Mouse (Mus musculus) layer of hippocampus, adult 9-11 months (tissue): ENCODE measurements around the gene Ntf3.

Source experiments
- DNase-seq: peaks from one replicate; pipeline ENCODE4 v3.0.0; 2022

Ntf3 gene

GRCm38 (mm10) chr6:126102007-126102406, 64.7 kb downstream of the Ntf3 start:
- no peak for DNase-seq

- no peak for DNase-seq
Measured at GRCm38 (mm10) chr6:126100579-126100978, 66.1 kb downstream of the Ntf3 start.

DNA sequence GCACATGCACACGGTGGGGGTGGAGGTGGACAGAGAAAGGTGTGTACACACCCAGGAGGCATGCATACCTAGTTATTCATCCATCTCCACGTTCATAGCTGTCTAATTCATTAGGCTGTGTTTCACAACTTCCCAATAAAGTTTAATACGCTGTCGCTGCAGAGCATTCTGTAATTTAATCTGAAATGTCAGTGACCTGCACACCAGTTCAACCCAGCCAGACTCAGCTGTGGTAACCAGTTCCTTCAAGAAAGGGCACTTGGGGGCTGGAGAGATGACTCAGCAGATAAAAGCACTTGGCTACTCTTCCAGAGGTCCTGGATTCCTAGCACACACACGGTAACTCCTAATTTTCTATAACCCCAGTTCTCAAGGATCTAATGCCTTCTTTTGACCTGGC, 69.2 kb downstream of the Ntf3 start:
- DNase-seq, result no peak

DNA sequence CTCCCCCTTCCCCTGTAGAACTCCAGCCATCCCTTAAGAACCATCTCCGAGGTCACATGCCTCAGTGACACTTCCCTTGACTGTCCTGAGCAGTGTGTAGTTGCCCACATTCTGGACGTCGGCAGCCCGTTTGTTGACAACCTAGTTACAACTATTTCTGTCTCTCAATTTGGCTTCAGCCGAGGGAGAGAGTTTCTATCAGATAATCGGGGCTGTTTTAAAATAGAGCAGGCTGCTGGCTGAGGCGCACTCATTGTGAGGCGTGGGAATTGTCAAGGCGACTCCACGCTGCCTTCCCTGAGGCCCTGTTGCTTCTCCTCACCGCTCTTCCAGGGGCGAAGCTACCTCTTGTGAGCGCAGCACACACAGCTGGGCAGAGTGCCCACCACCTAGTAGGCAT, 70.6 kb downstream of the Ntf3 start:
- DNase-seq, result peak; percentile 25

DNA sequence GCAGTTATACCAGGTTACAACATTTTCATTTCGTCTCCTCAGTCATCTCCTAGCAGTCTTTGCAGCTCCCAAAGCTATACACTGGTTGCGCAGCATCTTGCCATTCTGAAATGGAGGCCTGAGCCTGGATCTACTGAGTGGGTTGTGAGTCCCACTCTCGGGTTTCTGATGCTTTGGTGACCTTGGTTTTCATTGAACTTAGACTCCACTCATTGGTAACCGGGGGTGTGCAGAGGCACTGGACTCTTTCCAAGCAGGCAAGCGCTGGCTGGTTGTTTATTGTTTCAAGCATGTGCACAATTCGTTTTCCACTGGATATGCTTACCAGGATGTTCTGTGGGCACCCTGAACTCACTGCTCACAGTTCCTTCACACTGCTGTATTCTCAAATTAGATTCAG, 71.7 kb downstream of the Ntf3 start:
- DNase-seq, result no peak

DNA sequence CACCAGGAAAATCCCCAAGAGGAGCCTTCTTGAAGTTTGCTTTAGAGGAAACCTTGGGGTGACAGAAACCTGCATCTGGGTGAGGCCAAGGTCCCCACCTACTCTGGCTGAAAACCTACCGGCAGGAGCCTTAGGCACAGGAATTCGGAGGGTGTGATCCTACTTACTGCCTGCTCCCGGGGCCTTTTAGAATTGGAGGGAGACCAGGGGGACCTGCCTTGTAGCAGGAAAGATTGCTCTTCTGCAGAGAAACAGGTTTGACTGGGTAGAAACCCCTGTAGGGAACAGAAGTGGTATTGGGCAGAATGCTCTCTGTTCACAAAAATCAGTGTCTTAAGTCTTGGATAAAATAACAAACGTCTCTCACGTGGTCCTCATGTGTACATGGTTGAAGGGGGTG, 74.7 kb downstream of the Ntf3 start:
- DNase-seq, result no peak

DNA sequence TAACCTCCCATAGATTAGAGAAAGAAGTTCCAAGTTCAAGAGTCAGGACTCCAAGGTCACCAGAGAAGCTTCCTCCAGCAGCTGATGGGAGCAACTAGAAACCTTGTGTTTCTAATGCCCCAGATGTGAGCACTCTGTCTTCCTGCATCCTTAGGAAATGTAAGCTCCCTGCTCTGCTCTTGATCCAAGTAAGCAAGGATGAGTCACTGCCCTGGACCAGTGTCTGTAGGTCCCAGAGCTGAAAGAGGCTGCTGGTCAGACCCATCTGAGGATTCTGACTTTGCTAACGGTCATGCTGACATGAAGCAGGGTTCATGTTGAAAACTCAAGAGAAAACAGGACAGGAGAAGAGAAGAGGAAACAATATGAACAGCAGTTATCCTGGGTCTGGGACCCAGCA, 76.6 kb downstream of the Ntf3 start:
- no peak for DNase-seq

DNA sequence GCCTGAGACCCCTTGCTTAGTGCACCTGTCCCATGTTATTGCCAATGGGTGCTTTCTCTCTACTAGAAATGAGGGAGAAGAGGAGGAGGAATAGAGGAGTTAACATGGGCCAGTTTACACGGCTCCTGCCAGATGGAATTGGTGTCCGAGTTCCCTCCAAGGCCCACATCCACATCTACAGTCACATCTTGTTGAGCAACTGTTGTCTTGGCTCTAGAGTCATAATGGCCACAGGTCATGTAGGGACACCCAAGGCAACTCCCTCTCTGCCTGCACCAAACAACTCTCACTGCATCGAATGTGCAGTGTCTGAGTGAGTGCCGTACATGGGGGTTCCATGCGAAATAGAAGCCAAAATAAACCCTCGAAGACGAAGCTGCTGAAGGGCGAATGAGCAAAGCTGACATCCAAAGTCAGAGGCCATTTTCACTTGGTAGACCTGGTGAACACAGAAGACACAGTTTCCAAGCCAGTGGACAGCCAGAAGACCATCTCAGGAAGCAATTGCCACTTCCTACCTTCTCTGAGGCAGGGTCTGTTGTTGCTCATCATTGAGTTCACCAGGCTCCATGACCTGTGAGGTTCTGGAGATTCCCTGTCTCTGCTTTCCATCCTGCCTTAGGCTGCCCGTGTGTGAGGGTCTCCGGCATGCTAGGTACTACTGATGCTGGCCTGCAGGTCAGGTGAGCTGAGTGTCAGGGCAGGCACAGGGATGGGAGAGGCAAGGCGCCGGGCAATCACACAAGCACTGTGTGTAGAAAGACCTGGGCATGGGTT, 78.0 kb downstream of the Ntf3 start:
- no peak for DNase-seq

GRCm38 (mm10) chr6:126086321-126086950, 80.3 kb downstream of the Ntf3 start:
- no peak for DNase-seq

DNA sequence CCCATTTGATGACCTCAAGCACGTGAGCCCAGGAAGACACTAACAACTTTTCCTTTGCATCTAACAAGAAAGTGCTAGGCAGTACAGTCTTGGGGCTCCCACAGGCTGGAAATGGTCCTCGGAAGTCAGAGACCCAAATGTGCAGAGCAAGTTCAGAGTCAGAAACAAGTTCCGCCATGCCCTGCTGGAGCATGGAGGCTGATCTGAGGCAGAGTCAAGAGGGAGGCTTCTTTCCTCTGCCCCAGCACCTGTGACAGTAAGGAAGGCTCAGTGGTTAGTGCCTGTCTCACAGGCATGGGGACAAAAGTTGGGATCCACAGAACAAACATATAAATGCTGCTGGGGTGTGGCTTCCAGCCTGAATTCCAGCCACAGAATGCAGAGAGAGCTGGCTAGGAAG, 86.2 kb downstream of the Ntf3 start:
- DNase-seq, result no peak

GRCm38 (mm10) chr6:126057706-126058105, 109.0 kb downstream of the Ntf3 start:
- DNase-seq, result no peak

DNA sequence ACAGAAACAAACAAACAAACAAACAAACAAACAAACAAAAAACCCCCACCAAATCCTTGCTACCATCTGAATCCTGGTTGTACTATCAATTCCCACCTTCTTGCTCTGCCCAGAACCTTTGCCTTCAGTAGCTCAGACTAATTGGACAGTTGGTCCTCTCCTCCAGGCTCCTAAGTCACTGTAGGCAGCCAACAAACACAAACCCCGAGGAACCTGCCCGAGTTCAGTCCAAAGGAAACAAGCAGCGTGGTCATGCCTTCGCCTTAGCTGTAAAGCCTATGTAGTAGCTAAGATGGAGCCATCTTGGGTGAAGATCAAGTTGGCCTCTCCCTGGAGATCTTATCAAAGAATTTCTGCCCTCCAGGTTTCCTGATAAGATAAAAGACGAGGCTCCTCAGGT, 113.6 kb downstream of the Ntf3 start:
- no peak for DNase-seq
